Mouse (Mus musculus): ENCODE measurements around the gene Tmem143. TPM values are rescaled to one million over a fixed set of nuclear protein-coding genes. Genes with fewer than 3 reads are reported as not detected.

The Tmem143 gene
- 8.1 TPM in 2 replicates for polyA plus RNA-seq (2015; fragmentation: Nextera tagmentation; extraction: Ambion mirVana)

- Histone ChIP-seq H3K9me3 (ENCODE audit: control insufficient read depth, low read length) (no peaks in the 10 kb centered on the region), H3K4me3 (ENCODE audit: low read length) (peak within 1 kb of the TSS; percentile 51), H3K36me3 (ENCODE audit: control insufficient read depth, insufficient read depth, low read length) (no peaks in the 10 kb centered on the region), H3K9ac (ENCODE audit: low read depth, low read length) (peak within 1 kb of the TSS; percentile 73), H3K27me3 (replicated peaks; ENCODE audit: control insufficient read depth, insufficient read depth, low read length) (no peaks in the 10 kb centered on the region), H3K4me1 (ENCODE audit: control insufficient read depth, insufficient read depth, low read length) (peaks cover 7% of the 10 kb centered on the region; the same call in 1 of the 2 replicates), H3K27ac (ENCODE audit: low read length) (peak within 1 kb of the TSS; percentile 87), H3K4me2 (ENCODE audit: low read depth, low read length) (peak within 1 kb of the TSS; percentile 95)
- peak; percentile 87 for ATAC-seq
- WGBS = under 1% methylated on average over 40 of the region's 40 CpGs
Observed at GRCm38 (mm10) chr7:45896517-45897257, at the start of gene Tmem143, which contains the start of gene Syngr4. Gene Tmem143 (plus strand): TSS chr7:45896941. Gene Syngr4 (minus strand): TSS chr7:45896714.

DNA sequence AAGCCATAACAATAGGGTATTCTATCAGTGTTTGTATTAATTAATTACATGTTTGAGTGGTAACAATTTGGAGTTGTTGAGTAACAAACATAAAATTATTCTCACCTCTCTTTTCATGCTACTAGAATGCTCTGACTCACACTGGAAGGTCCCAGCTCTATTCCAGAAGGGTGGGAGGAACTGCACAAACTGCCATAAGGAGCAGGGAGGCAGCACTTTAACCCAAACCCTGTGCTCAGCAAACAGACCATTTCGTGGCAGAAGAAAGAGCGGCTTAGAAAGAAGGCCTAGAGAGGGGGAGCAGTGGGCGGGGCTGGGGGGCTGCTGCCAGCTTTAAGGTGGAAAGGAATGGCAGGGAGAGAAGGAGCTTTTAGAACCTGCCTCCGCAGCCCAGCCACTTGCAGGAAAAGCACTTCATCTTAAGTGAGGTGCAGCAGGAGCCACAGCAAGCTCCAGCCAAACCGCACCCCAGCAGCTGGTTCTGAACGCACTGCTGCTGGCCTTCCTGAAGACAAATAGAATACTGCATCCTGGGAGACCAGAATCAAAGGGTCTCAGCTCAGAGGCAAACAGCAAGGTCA lies 48.2 kb upstream of the Tmem143 start:
- WGBS = 23% methylated on average over 6 of the region's 6 CpGs
- Histone ChIP-seq H3K9me3 (ENCODE audit: control insufficient read depth, low read length) (no peaks in the 10 kb centered on the region), H3K27me3 (replicated peaks; ENCODE audit: control insufficient read depth, insufficient read depth, low read length) (no peaks in the 10 kb centered on the region), H3K9ac (ENCODE audit: low read depth, low read length) (peak overlapping the region; percentile 19; the same call in 1 of the 2 replicates), H3K27ac (ENCODE audit: low read length) (no peak overlapping the region), H3K4me1 (ENCODE audit: control insufficient read depth, insufficient read depth, low read length) (peaks cover 4% of the 10 kb centered on the region), H3K36me3 (ENCODE audit: control insufficient read depth, insufficient read depth, low read length) (no peaks in the 10 kb centered on the region), H3K4me3 (ENCODE audit: low read length) (no peak overlapping the region), H3K4me2 (ENCODE audit: low read depth, low read length) (no peak overlapping the region)
- no peak for ATAC-seq

- WGBS = 74% methylated on average over 3 of the region's 3 CpGs
- ATAC-seq = no peak
- Histone ChIP-seq H3K27me3 (replicated peaks; ENCODE audit: control insufficient read depth, insufficient read depth, low read length) (no peaks in the 10 kb centered on the region), H3K4me1 (ENCODE audit: control insufficient read depth, insufficient read depth, low read length) (peaks cover 4% of the 10 kb centered on the region), H3K4me2 (ENCODE audit: low read depth, low read length) (no peak overlapping the region), H3K4me3 (ENCODE audit: low read length) (no peak overlapping the region), H3K27ac (ENCODE audit: low read length) (no peak overlapping the region), H3K36me3 (ENCODE audit: control insufficient read depth, insufficient read depth, low read length) (no peaks in the 10 kb centered on the region), H3K9ac (ENCODE audit: low read depth, low read length) (no peak overlapping the region), H3K9me3 (ENCODE audit: control insufficient read depth, low read length) (no peaks in the 10 kb centered on the region)
Observed at GRCm38 (mm10) chr7:45850661-45851060, 46.1 kb upstream of the Tmem143 start.

DNA sequence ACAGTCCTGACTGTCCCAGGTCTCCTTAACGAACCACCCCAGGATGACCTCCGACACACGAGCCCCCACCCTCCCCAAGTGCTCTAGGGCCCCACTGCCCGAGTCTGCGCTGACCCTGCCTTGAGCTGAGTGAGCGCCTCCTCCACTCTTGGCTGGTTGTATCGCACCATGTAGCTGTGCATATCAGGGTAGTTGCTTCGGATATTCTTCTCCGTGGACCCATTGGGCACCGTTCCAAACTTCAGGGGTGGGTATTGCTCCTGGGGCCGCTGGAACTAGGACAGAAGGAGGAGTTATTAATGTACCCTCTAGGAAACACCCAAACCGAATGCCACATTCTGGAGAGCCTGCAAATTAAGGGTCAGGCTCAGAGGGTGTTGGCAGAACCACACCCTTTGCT lies 43.7 kb upstream of the Tmem143 start:
- Histone ChIP-seq H3K27me3 (replicated peaks; ENCODE audit: control insufficient read depth, insufficient read depth, low read length) (peaks cover 10% of the 10 kb centered on the region; the same call in 1 of the 2 replicates), H3K4me1 (ENCODE audit: control insufficient read depth, insufficient read depth, low read length) (peaks cover 18% of the 10 kb centered on the region), H3K4me3 (ENCODE audit: low read length) (no peak overlapping the region), H3K4me2 (ENCODE audit: low read depth, low read length) (no peak overlapping the region), H3K36me3 (ENCODE audit: control insufficient read depth, insufficient read depth, low read length) (no peaks in the 10 kb centered on the region), H3K27ac (ENCODE audit: low read length) (no peak overlapping the region), H3K9me3 (ENCODE audit: control insufficient read depth, low read length) (no peaks in the 10 kb centered on the region), H3K9ac (ENCODE audit: low read depth, low read length) (no peak overlapping the region)
- WGBS = 80% methylated on average over 12 of the region's 12 CpGs
- ATAC-seq = no peak

DNA sequence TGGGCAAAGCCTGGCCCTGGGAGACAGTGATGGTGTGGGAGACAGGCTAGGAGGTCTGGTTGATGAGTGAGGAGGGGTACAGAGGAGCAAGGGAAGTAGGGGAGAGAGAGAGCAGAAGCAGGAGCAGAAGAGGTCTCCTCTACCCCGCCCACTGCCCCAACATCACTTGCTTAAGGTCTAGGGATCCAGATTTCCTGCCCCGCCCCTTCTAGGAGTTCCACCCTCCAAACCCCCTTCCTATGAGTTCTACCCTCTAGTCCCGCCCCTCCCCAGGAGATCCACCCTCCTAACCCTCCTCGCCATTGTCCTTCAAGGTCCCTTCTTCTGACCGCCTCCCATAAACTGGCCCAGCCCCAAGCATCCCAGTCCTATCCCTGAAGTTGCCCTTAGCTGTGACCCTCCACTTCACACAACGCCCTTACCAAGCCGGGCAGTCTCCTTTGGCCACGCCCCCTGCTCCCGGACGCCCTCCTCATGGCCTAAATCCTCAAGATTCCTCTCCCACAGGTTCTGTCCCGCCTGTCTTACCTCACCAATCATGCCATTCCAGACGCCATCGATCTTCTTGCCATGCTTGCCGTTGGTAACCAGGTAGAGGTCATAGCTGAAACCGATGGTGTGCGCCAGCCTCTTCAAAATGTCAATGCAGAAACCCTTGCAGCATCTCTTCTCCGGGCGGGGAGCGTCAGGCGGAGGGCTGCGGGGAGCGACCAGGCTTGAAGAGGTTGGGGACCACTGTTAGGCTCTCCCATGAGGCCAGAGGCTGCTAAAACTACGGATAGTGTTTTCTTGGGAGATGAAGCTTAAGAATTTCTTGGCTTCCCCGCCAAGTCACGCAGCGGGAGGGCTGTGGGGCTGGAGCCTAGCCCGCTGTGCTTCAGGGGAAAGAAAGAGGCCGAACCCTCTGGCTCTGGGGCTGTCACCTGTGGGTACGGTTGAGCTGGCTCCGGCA lies 39.5 kb upstream of the Tmem143 start:
- peak; percentile 34 for ATAC-seq
- H3K27ac ChIP-seq (ENCODE audit: low read length) = no peak overlapping the region
- H3K9ac ChIP-seq (ENCODE audit: low read depth, low read length) = peak overlapping the region; percentile 60
- H3K4me2 ChIP-seq (ENCODE audit: low read depth, low read length) = peak overlapping the region; percentile 63
- WGBS = 8% methylated on average over 30 of the region's 30 CpGs
- no peaks in the 10 kb centered on the region for H3K9me3 ChIP-seq (ENCODE audit: control insufficient read depth, low read length)
- peaks cover 10% of the 10 kb centered on the region; the same call in 1 of the 2 replicates for H3K27me3 ChIP-seq (replicated peaks; ENCODE audit: control insufficient read depth, insufficient read depth, low read length)
- peaks cover 14% of the 10 kb centered on the region for H3K4me1 ChIP-seq (ENCODE audit: control insufficient read depth, insufficient read depth, low read length)
- H3K4me3 ChIP-seq (ENCODE audit: low read length) = peak overlapping the region; percentile 39
- no peaks in the 10 kb centered on the region for H3K36me3 ChIP-seq (ENCODE audit: control insufficient read depth, insufficient read depth, low read length)

GRCm38 (mm10) chr7:45859008-45859407 lies 37.7 kb upstream of the Tmem143 start:
- peaks cover 14% of the 10 kb centered on the region for H3K4me1 ChIP-seq (ENCODE audit: control insufficient read depth, insufficient read depth, low read length)

DNA sequence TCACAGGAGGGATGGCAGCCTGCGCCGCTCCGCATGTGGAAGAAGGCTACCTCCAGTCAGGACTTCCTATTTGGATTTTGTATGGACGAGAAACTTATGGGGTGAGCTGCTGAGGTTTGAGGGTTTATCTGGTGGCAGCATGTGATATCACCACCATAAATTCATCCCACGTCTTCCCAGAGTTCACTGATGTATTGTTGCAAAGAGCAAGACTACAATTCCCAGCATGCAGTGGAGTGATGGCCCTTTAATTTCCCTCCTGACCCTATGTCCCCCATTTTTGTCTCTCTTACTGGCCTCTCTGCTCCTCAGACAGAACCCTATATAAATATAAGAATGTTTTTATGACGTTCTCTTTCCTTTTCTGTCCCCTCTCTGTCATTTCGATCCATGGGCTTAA lies 33.9 kb upstream of the Tmem143 start:
- Histone ChIP-seq H3K9me3 (ENCODE audit: control insufficient read depth, low read length) (no peaks in the 10 kb centered on the region), H3K36me3 (ENCODE audit: control insufficient read depth, insufficient read depth, low read length) (no peaks in the 10 kb centered on the region), H3K4me3 (ENCODE audit: low read length) (no peak overlapping the region), H3K4me2 (ENCODE audit: low read depth, low read length) (no peak overlapping the region), H3K9ac (ENCODE audit: low read depth, low read length) (no peak overlapping the region), H3K4me1 (ENCODE audit: control insufficient read depth, insufficient read depth, low read length) (peaks cover 16% of the 10 kb centered on the region), H3K27ac (ENCODE audit: low read length) (no peak overlapping the region), H3K27me3 (replicated peaks; ENCODE audit: control insufficient read depth, insufficient read depth, low read length) (0 out of 2 replicates have a peak, but pooled peaks cover 1% of the 10 kb centered on the region)
- WGBS = 83% methylated on average over 7 of the region's 7 CpGs
- no peak for ATAC-seq

More at GRCm38 (mm10) chr7:45859008-45859407, 37.7 kb upstream of the Tmem143 start:
- H3K4me3 ChIP-seq (ENCODE audit: low read length) = no peak overlapping the region
- H3K27ac ChIP-seq (ENCODE audit: low read length) = no peak overlapping the region
- H3K36me3 ChIP-seq (ENCODE audit: control insufficient read depth, insufficient read depth, low read length) = no peaks in the 10 kb centered on the region
- no peaks in the 10 kb centered on the region for H3K9me3 ChIP-seq (ENCODE audit: control insufficient read depth, low read length)
- peak; percentile 59 for ATAC-seq
- H3K27me3 ChIP-seq (replicated peaks; ENCODE audit: control insufficient read depth, insufficient read depth, low read length) = peaks cover 10% of the 10 kb centered on the region; the same call in 1 of the 2 replicates
- WGBS = 39% methylated on average over 4 of the region's 4 CpGs
- 0 out of 2 replicates have a peak overlapping the region, but pooled peaks have one; percentile 20 for H3K9ac ChIP-seq (ENCODE audit: low read depth, low read length)
- H3K4me2 ChIP-seq (ENCODE audit: low read depth, low read length) = no peak overlapping the region

DNA sequence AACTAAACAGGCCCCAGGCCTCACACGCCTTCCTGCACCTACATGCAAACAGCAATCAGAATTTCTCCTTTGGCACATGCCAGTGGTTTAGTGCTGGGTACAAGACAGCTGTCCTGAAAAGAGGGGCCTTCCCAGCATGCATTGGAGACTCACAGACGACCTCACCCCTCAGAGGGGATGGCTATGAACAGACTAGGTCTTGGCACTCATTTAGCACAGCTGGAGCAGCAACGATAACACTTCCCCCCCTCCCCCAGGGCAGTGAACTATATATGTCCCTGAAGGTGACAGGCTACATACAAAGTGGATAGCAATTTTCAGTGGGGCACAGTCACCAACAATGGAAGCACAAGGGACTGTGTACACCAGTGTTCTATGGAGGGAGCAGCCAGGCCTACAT lies 32.3 kb upstream of the Tmem143 start:
- 63% methylated on average over 3 of the region's 3 CpGs for WGBS
- H3K4me3 ChIP-seq (ENCODE audit: low read length) = no peak overlapping the region

More for the DNA sequence above, 32.3 kb upstream of the Tmem143 start:
- Histone ChIP-seq H3K27ac (ENCODE audit: low read length) (no peak overlapping the region), H3K9me3 (ENCODE audit: control insufficient read depth, low read length) (no peaks in the 10 kb centered on the region), H3K36me3 (ENCODE audit: control insufficient read depth, insufficient read depth, low read length) (no peaks in the 10 kb centered on the region), H3K27me3 (replicated peaks; ENCODE audit: control insufficient read depth, insufficient read depth, low read length) (peaks cover 10% of the 10 kb centered on the region; the same call in 1 of the 2 replicates), H3K4me2 (ENCODE audit: low read depth, low read length) (no peak overlapping the region), H3K9ac (ENCODE audit: low read depth, low read length) (no peak overlapping the region), H3K4me1 (ENCODE audit: control insufficient read depth, insufficient read depth, low read length) (peaks cover 28% of the 10 kb centered on the region)
- ATAC-seq = no peak
